Mouse (Mus musculus) olfactory bulb, adult 2 months (tissue): ENCODE results near the gene Nmb.

Experiments
- CTCF ChIP-seq: fragments of 200-500 bp; IDR thresholded peaks from 2 replicates; pipeline ENCODE4 v1.5.1; 2012; ENCODE audit warnings: low read depth, mild to moderate bottlenecking, low read length, moderate library complexity; ENCODE audit not compliant: insufficient read depth
- POLR2A ChIP-seq: fragments of 200-500 bp; IDR thresholded peaks from 2 replicates; pipeline ENCODE4 v1.6.1; 2012; ENCODE audit warnings: mild to moderate bottlenecking, low read depth, low read length, moderate library complexity; ENCODE audit not compliant: insufficient read depth

DNA sequence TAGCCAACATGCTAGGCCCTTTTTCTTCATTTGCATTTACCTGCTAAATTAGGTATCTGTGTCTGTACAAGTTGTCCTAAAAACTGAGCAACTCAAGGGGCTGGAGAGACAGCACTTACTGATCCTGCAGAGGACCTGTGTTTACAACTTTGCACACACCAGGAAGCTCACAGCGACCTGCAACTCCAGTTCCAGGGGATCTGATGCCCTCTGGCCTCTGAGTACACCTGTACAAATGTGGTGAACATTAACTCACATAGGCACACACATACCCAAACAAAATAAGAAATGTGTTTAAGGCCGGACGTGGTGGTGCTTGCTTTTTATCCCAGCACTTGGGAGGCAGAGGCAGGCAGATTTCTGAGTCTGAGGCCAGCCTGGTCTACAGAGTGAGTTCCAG lies 47.3 kb upstream of the Nmb start:
- TF ChIP-seq CTCF (no peak), POLR2A (no peak)
